11 mouse cellular contexts compared by ENCODE assay signal in genomic region chr10:19693629-19694028, GRCm38 (mm10). TPM values are rescaled to one million over a fixed set of nuclear protein-coding genes. Genes with fewer than 3 reads are reported as not detected.
DNase-seq lines count a peak whose midpoint lies in the region; ATAC-seq and TF ChIP-seq lines count a peak whose summit lies in the region.
"Had no signal": no experiment of that assay in that cellular context is flagged by ENCODE, and none has a peak within 500 bp of the region (broad histone marks: within the 10 kb centered on the region; RNA-seq: fewer than 3 reads in every experiment).

No protein-coding gene starts in this region.

- no peaks in the 10 kb centered on the region for H3K27me3 ChIP-seq in midbrain, embryonic 14.5 days (ENCODE audit: control insufficient read depth, insufficient read depth, low read length)
- H3K27me3 ChIP-seq in midbrain, embryonic 15.5 days (replicated peaks): no peaks in the 10 kb centered on the region
- H3K27me3 ChIP-seq in embryonic facial prominence, embryonic 11.5 days (ENCODE audit: control insufficient read depth, insufficient read depth, low read length): no peaks in the 10 kb centered on the region
- H3K27me3 ChIP-seq in stomach, postnatal 0 days (ENCODE audit: control insufficient read depth, insufficient read depth, low read length): no peaks in the 10 kb centered on the region
- H3K27me3 ChIP-seq: forebrain, embryonic 15.5 days had no signal

- no peaks in the 10 kb centered on the region for H3K36me3 ChIP-seq in midbrain, embryonic 14.5 days (ENCODE audit: control insufficient read depth, insufficient read depth, low read length)
- H3K36me3 ChIP-seq in midbrain, embryonic 15.5 days (replicated peaks): no peaks in the 10 kb centered on the region
- H3K36me3 ChIP-seq in embryonic facial prominence, embryonic 11.5 days (replicated peaks; ENCODE audit: control insufficient read depth, insufficient read depth, low read depth, low read length): no peaks in the 10 kb centered on the region
- H3K36me3 ChIP-seq in stomach, postnatal 0 days (ENCODE audit: control insufficient read depth, insufficient read depth, low read length): no peaks in the 10 kb centered on the region
- H3K36me3 ChIP-seq: forebrain, embryonic 15.5 days had no signal

- no peak overlapping the region for H3K4me2 ChIP-seq in midbrain, embryonic 14.5 days (ENCODE audit: low read length)
- no peak overlapping the region for H3K4me2 ChIP-seq in midbrain, embryonic 15.5 days
- no peak overlapping the region for H3K4me2 ChIP-seq in embryonic facial prominence, embryonic 11.5 days (ENCODE audit: low read depth, low read length)
- H3K4me2 ChIP-seq in stomach, postnatal 0 days (replicated peaks; ENCODE audit: low read depth): no peak overlapping the region
- H3K4me2 ChIP-seq: forebrain, embryonic 15.5 days had no signal

- H3K4me3 ChIP-seq in gastrocnemius, adult 2 months: no peak overlapping the region
- H3K4me3 ChIP-seq in midbrain, embryonic 14.5 days (replicated peaks; ENCODE audit: low read depth, low read length): no peak overlapping the region
- no peak overlapping the region for H3K4me3 ChIP-seq in midbrain, embryonic 15.5 days
- no peak overlapping the region for H3K4me3 ChIP-seq in embryonic facial prominence, embryonic 11.5 days (ENCODE audit: low read depth, low read length)
- H3K4me3 ChIP-seq in stomach, postnatal 0 days (ENCODE audit: low read depth, low read length): no peak overlapping the region
- H3K4me3 ChIP-seq: forebrain, embryonic 15.5 days had no signal

- no peak for TF ChIP-seq EP300 in stomach, postnatal 0 days (optimal IDR thresholded peaks at IDR 0.05)

- 79% methylated on average over 2 of the region's 2 CpGs for WGBS in midbrain, embryonic 14.5 days
- WGBS in midbrain, embryonic 15.5 days: 71% methylated on average over 2 of the region's 2 CpGs
- WGBS in embryonic facial prominence, embryonic 11.5 days: 61% methylated on average over 2 of the region's 2 CpGs
- 71% methylated on average over 2 of the region's 2 CpGs for WGBS in stomach, postnatal 0 days

- H3K4me1 ChIP-seq in midbrain, embryonic 14.5 days (ENCODE audit: control insufficient read depth, insufficient read depth, low read length): no peaks in the 10 kb centered on the region
- H3K4me1 ChIP-seq in midbrain, embryonic 15.5 days: no peaks in the 10 kb centered on the region
- H3K4me1 ChIP-seq in embryonic facial prominence, embryonic 11.5 days (ENCODE audit: control insufficient read depth, insufficient read depth, low read length): no peaks in the 10 kb centered on the region
- no peaks in the 10 kb centered on the region for H3K4me1 ChIP-seq in stomach, postnatal 0 days (replicated peaks; ENCODE audit: control insufficient read depth, insufficient read depth)
- H3K4me1 ChIP-seq: forebrain, embryonic 15.5 days had no signal

- no peak overlapping the region for H3K9ac ChIP-seq in midbrain, embryonic 14.5 days (replicated peaks; ENCODE audit: low read length)
- H3K9ac ChIP-seq in midbrain, embryonic 15.5 days: no peak overlapping the region
- H3K9ac ChIP-seq in embryonic facial prominence, embryonic 11.5 days (replicated peaks; ENCODE audit: low read length): no peak overlapping the region
- H3K9ac ChIP-seq in stomach, postnatal 0 days (ENCODE audit: low read length): no peak overlapping the region
- H3K9ac ChIP-seq: forebrain, embryonic 15.5 days had no signal

- peak; percentile 20 for DNase-seq in gastrocnemius, adult 2 months
- no peak for DNase-seq in gastrocnemius, postnatal 4 days (ENCODE audit: low spot score in 2 of 2)
- peak; percentile 27 for DNase-seq in midbrain, embryonic 14.5 days
- peak; percentile 44 for DNase-seq in embryonic facial prominence, embryonic 11.5 days (ENCODE audit: low spot score)
- no peak for DNase-seq in stomach, postnatal 0 days (ENCODE audit: low spot score)
- DNase-seq in cerebellum, postnatal 4 days (ENCODE audit: low spot score in 2 of 2): no peak
- DNase-seq in left cerebral cortex, adult 9 months (ENCODE audit: low spot score in 2 of 2): no peak
- DNase-seq: cerebellum, adult 11-12 months had no signal

- no peak for ATAC-seq in midbrain, embryonic 14.5 days (ENCODE audit: low FRiP score, low TSS enrichment)
- ATAC-seq in midbrain, embryonic 15.5 days (replicated peaks): no peak
- ATAC-seq in embryonic facial prominence, embryonic 11.5 days (replicated peaks; ENCODE audit: insufficient number of reproducible peaks, low FRiP score, low TSS enrichment, low read depth): no peak
- ATAC-seq in stomach, postnatal 0 days (ENCODE audit: low FRiP score, low TSS enrichment): no peak

- H3K27ac ChIP-seq in gastrocnemius, adult 2 months: no peak overlapping the region
- H3K27ac ChIP-seq in midbrain, embryonic 14.5 days (replicated peaks; ENCODE audit: low read depth, low read length): no peak overlapping the region
- no peak overlapping the region for H3K27ac ChIP-seq in midbrain, embryonic 15.5 days
- no peak overlapping the region for H3K27ac ChIP-seq in embryonic facial prominence, embryonic 11.5 days (replicated peaks; ENCODE audit: low read depth, low read length)
- H3K27ac ChIP-seq in stomach, postnatal 0 days (replicated peaks): no peak overlapping the region
- H3K27ac ChIP-seq: forebrain, embryonic 15.5 days had no signal

- no peaks in the 10 kb centered on the region for H3K9me3 ChIP-seq in midbrain, embryonic 14.5 days (ENCODE audit: control insufficient read depth, low read length)
- no peaks in the 10 kb centered on the region for H3K9me3 ChIP-seq in midbrain, embryonic 15.5 days
- no peaks in the 10 kb centered on the region for H3K9me3 ChIP-seq in embryonic facial prominence, embryonic 11.5 days (replicated peaks; ENCODE audit: control insufficient read depth, low read length)
- no peaks in the 10 kb centered on the region for H3K9me3 ChIP-seq in stomach, postnatal 0 days (ENCODE audit: control insufficient read depth, low read length)
- H3K9me3 ChIP-seq: forebrain, embryonic 15.5 days had no signal

- intact Hi-C loops in gastrocnemius, adult 2 months (cut with DNase I): loop anchor here (5.0 to 10.0 kb wide), 2 partner anchors 201 to 449 kb away; no protein-coding TSS in a partner anchor

- TF ChIP-seq CTCF in gastrocnemius, adult 2 months (IDR thresholded peaks at IDR 0.05): peak; percentile 53
- TF ChIP-seq CTCF in stomach, postnatal 0 days (IDR thresholded peaks at IDR 0.05; ENCODE audit: low read depth): peak; percentile 62

RNA-seq across cellular contexts. Expression of gene Il20ra, which starts 18.7 kb away (rescaled TPM):
- total RNA-seq in gastrocnemius, adult 2 months (2021): not detected
- total RNA-seq in gastrocnemius, postnatal 4 days (2021): not detected
- polyA plus RNA-seq in midbrain, embryonic 14.5 days (2014; fragmentation: Nextera tagmentation; extraction: Ambion mirVana): 0.26 and 0.65 TPM in 2 replicates
- 0.49 and 0.50 TPM in 2 replicates for polyA plus RNA-seq in midbrain, embryonic 15.5 days (2015; fragmentation: Nextera tagmentation; extraction: Ambion mirVana)
- polyA plus RNA-seq in embryonic facial prominence, embryonic 11.5 days (2014; fragmentation: Nextera tagmentation; extraction: Ambion mirVana): 0.10 TPM in 1 of 2 replicates, not detected in the other
- polyA plus RNA-seq in stomach, postnatal 0 days (2015; fragmentation: Nextera tagmentation; extraction: Ambion mirVana): 0.33 and 0.36 TPM in 2 replicates
- total RNA-seq: heart, postnatal 36 days had no signal

Comparison
In these comparisons a context has a peak if more than half of its experiments do, and no peak if none do; other contexts are left out.
1. DNase-seq: peak in gastrocnemius, adult 2 months (single experiment), midbrain, embryonic 14.5 days (single experiment) and embryonic facial prominence, embryonic 11.5 days (single experiment); none in gastrocnemius, postnatal 4 days (0 of 2), stomach, postnatal 0 days (single experiment), cerebellum, postnatal 4 days (0 of 2) and left cerebral cortex, adult 9 months (0 of 2).